Mouse (Mus musculus) midbrain, embryonic 13.5 days (tissue): ENCODE results near the gene Fyn. TPM values are rescaled to one million over a fixed set of nuclear protein-coding genes. Genes with fewer than 3 reads are reported as not detected.

ENCODE experiments used
- ATAC-seq: fragments of 200-750 bp; cut with Nextera tagmentation; 2 replicates; pipeline ENCODE4 v1.8.0; 2017; ENCODE audit warnings: mild to moderate bottlenecking, moderate TSS enrichment, moderate library complexity
- H3K27ac ChIP-seq: fragments of 300-500 bp; sonication (generic); 2 replicates; pipeline ENCODE4 v1.5.1; 2015; ENCODE audit warnings: inconsistent platforms, mild to moderate bottlenecking, moderate library complexity
- H3K27me3 ChIP-seq: fragments of 300-500 bp; sonication (generic); 2 replicates; pipeline ENCODE4 v1.6.1; 2015; ENCODE audit warnings: mild to moderate bottlenecking, inconsistent platforms
- H3K36me3 ChIP-seq: fragments of 300-500 bp; sonication (generic); 2 replicates; pipeline ENCODE4 v1.6.1; 2015; ENCODE audit warnings: mild to moderate bottlenecking, inconsistent platforms
- H3K4me1 ChIP-seq: fragments of 300-500 bp; sonication (generic); replicated peaks from 2 replicates; pipeline ENCODE4 v1.6.1; 2015; ENCODE audit warnings: inconsistent platforms
- H3K4me2 ChIP-seq: fragments of 300-500 bp; sonication (generic); replicated peaks from 2 replicates; pipeline ENCODE4 v1.6.1; 2015; ENCODE audit warnings: moderate library complexity, mild to moderate bottlenecking, inconsistent platforms
- H3K4me3 ChIP-seq: fragments of 300-500 bp; sonication (generic); replicated peaks from 2 replicates; pipeline ENCODE4 v1.5.1; 2015; ENCODE audit warnings: mild to moderate bottlenecking, inconsistent platforms
- H3K9ac ChIP-seq: fragments of 300-500 bp; sonication (generic); replicated peaks from 2 replicates; pipeline ENCODE4 v1.6.1; 2015; ENCODE audit warnings: mild to moderate bottlenecking, inconsistent platforms
- H3K9me3 ChIP-seq: fragments of 300-500 bp; sonication (generic); 2 replicates; pipeline ENCODE4 v1.6.1; 2016; ENCODE audit warnings: mild to moderate bottlenecking, inconsistent platforms
- WGBS: fragments of 180-500 bp; shearing (Covaris S2); methylation state at CpG from one replicate; pipeline ENCODE4 v1.1.7; 2015; 5-methylcytosine and 5-hydroxymethylcytosine counted together
- polyA plus RNA-seq: library from polyadenylated mRNA; unstranded; fragments of >200 nt; fragmentation: Nextera tagmentation; extraction: Ambion mirVana; gene quantifications from 2 replicates; pipeline ENCODE4 v1.2.1, GENCODE M21; 2015

Gene Fyn
- polyA plus RNA-seq, 1 experiment from 2014 or later = 64.8 TPM

- no peak for ATAC-seq
- no peak overlapping the region; the same call in none of the 2 replicates for H3K27ac ChIP-seq
- WGBS = 87% methylated on average over 4 of the region's 4 CpGs
- no peaks in the 10 kb centered on the region for H3K27me3 ChIP-seq
- no peak overlapping the region for H3K9ac ChIP-seq
- H3K9me3 ChIP-seq = no peaks in the 10 kb centered on the region
- peaks cover 14% of the 10 kb centered on the region for H3K36me3 ChIP-seq
- H3K4me2 ChIP-seq = no peak overlapping the region
- H3K4me3 ChIP-seq = no peak overlapping the region
- H3K4me1 ChIP-seq = peaks cover 46% of the 10 kb centered on the region
Measured at GRCm38 (mm10) chr10:39568991-39569390, 200.3 kb downstream of the Fyn start.

- peak overlapping the region; percentile 85 for H3K27ac ChIP-seq
- H3K9ac ChIP-seq = peak overlapping the region; percentile 36; the same call in 1 of the 2 replicates
- peaks cover 46% of the 10 kb centered on the region for H3K4me1 ChIP-seq
- H3K9me3 ChIP-seq = no peaks in the 10 kb centered on the region
- no peaks in the 10 kb centered on the region for H3K27me3 ChIP-seq
- no peak overlapping the region for H3K4me3 ChIP-seq
- peaks cover 9% of the 10 kb centered on the region for H3K36me3 ChIP-seq
- WGBS = 46% methylated on average over 7 of the region's 7 CpGs
- H3K4me2 ChIP-seq = no peak overlapping the region
- ATAC-seq = peak; percentile 49; the same call in 1 of the 2 replicates
Measured at GRCm38 (mm10) chr10:39571011-39571410, 202.4 kb downstream of the Fyn start.

- H3K27me3 ChIP-seq = no peaks in the 10 kb centered on the region
- H3K9me3 ChIP-seq = no peaks in the 10 kb centered on the region
- H3K4me2 ChIP-seq = no peak overlapping the region
- H3K27ac ChIP-seq = peak overlapping the region; percentile 85
- peaks cover 43% of the 10 kb centered on the region for H3K4me1 ChIP-seq
- peak overlapping the region; percentile 34; the same call in 1 of the 2 replicates for H3K9ac ChIP-seq
- peaks cover 2% of the 10 kb centered on the region; the same call in 1 of the 2 replicates for H3K36me3 ChIP-seq
- ATAC-seq = peak; percentile 47
- H3K4me3 ChIP-seq = no peak overlapping the region
- WGBS = 20% methylated on average over 9 of the region's 9 CpGs
Measured at GRCm38 (mm10) chr10:39572050-39572671, 203.5 kb downstream of the Fyn start.

GRCm38 (mm10) chr10:39572672-39573051 is 204.0 kb downstream of the Fyn start:
- H3K4me3 ChIP-seq = no peak overlapping the region
- 0 out of 2 replicates have a peak overlapping the region, but pooled peaks have one; percentile 34 for H3K9ac ChIP-seq
- peak; percentile 49 for ATAC-seq
- no peaks in the 10 kb centered on the region for H3K36me3 ChIP-seq
- peak overlapping the region; percentile 85 for H3K27ac ChIP-seq
- peaks cover 41% of the 10 kb centered on the region for H3K4me1 ChIP-seq
- H3K27me3 ChIP-seq = no peaks in the 10 kb centered on the region
- 39% methylated on average over 6 of the region's 6 CpGs for WGBS
- H3K9me3 ChIP-seq = no peaks in the 10 kb centered on the region
- no peak overlapping the region for H3K4me2 ChIP-seq

- H3K9ac ChIP-seq = no peak overlapping the region
- H3K27me3 ChIP-seq = no peaks in the 10 kb centered on the region
- no peak overlapping the region for H3K4me2 ChIP-seq
- H3K27ac ChIP-seq = no peak overlapping the region
- peaks cover 28% of the 10 kb centered on the region for H3K4me1 ChIP-seq
- H3K4me3 ChIP-seq = no peak overlapping the region
- no peaks in the 10 kb centered on the region for H3K36me3 ChIP-seq
- no peaks in the 10 kb centered on the region for H3K9me3 ChIP-seq
- no peak for ATAC-seq
- 83% methylated on average over 6 of the region's 6 CpGs for WGBS
Measured at GRCm38 (mm10) chr10:39576466-39576865, 207.8 kb downstream of the Fyn start.

GRCm38 (mm10) chr10:39580477-39580876 is 211.8 kb downstream of the Fyn start:
- Histone ChIP-seq H3K4me2 (no peak overlapping the region), H3K27me3 (no peaks in the 10 kb centered on the region), H3K36me3 (no peaks in the 10 kb centered on the region), H3K4me1 (peaks cover 8% of the 10 kb centered on the region), H3K9ac (no peak overlapping the region), H3K4me3 (no peak overlapping the region), H3K9me3 (no peaks in the 10 kb centered on the region), H3K27ac (no peak overlapping the region)
- 66% methylated on average over 8 of the region's 8 CpGs for WGBS
- no peak for ATAC-seq

GRCm38 (mm10) chr10:39582385-39582784 is 213.7 kb downstream of the Fyn start:
- H3K4me3 ChIP-seq = no peak overlapping the region
- no peak overlapping the region for H3K9ac ChIP-seq
- H3K4me1 ChIP-seq = peaks cover 16% of the 10 kb centered on the region
- 61% methylated on average over 2 of the region's 2 CpGs for WGBS
- H3K4me2 ChIP-seq = no peak overlapping the region
- no peak for ATAC-seq
- no peak overlapping the region for H3K27ac ChIP-seq
- H3K9me3 ChIP-seq = no peaks in the 10 kb centered on the region
- H3K27me3 ChIP-seq = no peaks in the 10 kb centered on the region
- H3K36me3 ChIP-seq = no peaks in the 10 kb centered on the region

- no peak for ATAC-seq
- H3K4me1 ChIP-seq = peaks cover 30% of the 10 kb centered on the region
- no peak overlapping the region for H3K27ac ChIP-seq
- 91% methylated on average over 12 of the region's 12 CpGs for WGBS
- H3K4me2 ChIP-seq = no peak overlapping the region
- no peaks in the 10 kb centered on the region for H3K9me3 ChIP-seq
- H3K4me3 ChIP-seq = no peak overlapping the region
- no peaks in the 10 kb centered on the region for H3K36me3 ChIP-seq
- no peaks in the 10 kb centered on the region for H3K27me3 ChIP-seq
- H3K9ac ChIP-seq = no peak overlapping the region
Measured at GRCm38 (mm10) chr10:39583718-39584117, 215.1 kb downstream of the Fyn start.

- ATAC-seq = peak; percentile 68
Measured at GRCm38 (mm10) chr10:39587290-39587925, 218.8 kb downstream of the Fyn start.

GRCm38 (mm10) chr10:39587973-39588746 is 219.5 kb downstream of the Fyn start:
- peak overlapping the region; percentile 51 for H3K9ac ChIP-seq

More at GRCm38 (mm10) chr10:39587290-39587925, 218.8 kb downstream of the Fyn start:
- H3K9ac ChIP-seq = peak overlapping the region; percentile 28; the same call in 1 of the 2 replicates
- H3K36me3 ChIP-seq = no peaks in the 10 kb centered on the region
- no peaks in the 10 kb centered on the region for H3K9me3 ChIP-seq
- peak overlapping the region; percentile 79 for H3K27ac ChIP-seq
- no peak overlapping the region; the same call in 1 of the 2 replicates for H3K4me2 ChIP-seq
- no peak overlapping the region for H3K4me3 ChIP-seq
- 45% methylated on average over 5 of the region's 5 CpGs for WGBS
- H3K27me3 ChIP-seq = no peaks in the 10 kb centered on the region
- H3K4me1 ChIP-seq = peaks cover 31% of the 10 kb centered on the region

GRCm38 (mm10) chr10:39589765-39590546 is 221.3 kb downstream of the Fyn start:
- H3K9ac ChIP-seq = no peak overlapping the region
- ATAC-seq = no peak
- H3K4me3 ChIP-seq = no peak overlapping the region
- peaks cover 31% of the 10 kb centered on the region for H3K4me1 ChIP-seq
- H3K9me3 ChIP-seq = 0 out of 2 replicates have a peak, but pooled peaks cover 9% of the 10 kb centered on the region
- no peak overlapping the region for H3K4me2 ChIP-seq
- WGBS = 80% methylated on average over 19 of the region's 19 CpGs
- H3K27me3 ChIP-seq = no peaks in the 10 kb centered on the region
- no peak overlapping the region for H3K27ac ChIP-seq
- no peaks in the 10 kb centered on the region; the same call in 1 of the 2 replicates for H3K36me3 ChIP-seq

More at GRCm38 (mm10) chr10:39587973-39588746, 219.5 kb downstream of the Fyn start:
- no peaks in the 10 kb centered on the region; the same call in 1 of the 2 replicates for H3K36me3 ChIP-seq
- H3K4me3 ChIP-seq = no peak overlapping the region
- H3K4me2 ChIP-seq = peak overlapping the region; percentile 13
- H3K27ac ChIP-seq = peak overlapping the region; percentile 79
- H3K27me3 ChIP-seq = no peaks in the 10 kb centered on the region
- 53% methylated on average over 8 of the region's 8 CpGs for WGBS
- H3K9me3 ChIP-seq = 0 out of 2 replicates have a peak, but pooled peaks cover 6% of the 10 kb centered on the region
- peak; percentile 53 for ATAC-seq
- H3K4me1 ChIP-seq = peaks cover 31% of the 10 kb centered on the region
